Mouse (Mus musculus): ENCODE measurements around the gene Specc1l. TPM values are rescaled to one million over a fixed set of nuclear protein-coding genes. Genes with fewer than 3 reads are reported as not detected.
"Not testable (repeated sequence)": the region's sequence is repeated elsewhere in the genome, so short reads cannot be mapped to it uniquely, and the experiment has no call there.

Gene Specc1l
- polyA plus RNA-seq, 1 experiment, result 2.5 TPM

GRCm38 (mm10) chr10:75352541-75352940 is 140.7 kb downstream of the Specc1l start:
- Histone ChIP-seq H3K4me1 (peaks cover 40% of the 10 kb centered on the region), H3K27me3 (replicated peaks) (peaks cover 6% of the 10 kb centered on the region), H3K4me3 (replicated peaks) (no peak overlapping the region), H3K9me3 (no peaks in the 10 kb centered on the region), H3K36me3 (replicated peaks; ENCODE audit: low read length) (peaks cover 3% of the 10 kb centered on the region)
- TF ChIP-seq GATA1 (IDR thresholded peaks at IDR 0.05; ENCODE audit: borderline replicate concordance, low read length) (no peak), FLI1 (IDR thresholded peaks at IDR 0.05; ENCODE audit: low read length) (no peak)

GRCm38 (mm10) chr10:75353838-75354241 is 142.0 kb downstream of the Specc1l start:
- not testable (repeated sequence) for H3K9me3 ChIP-seq; H3K4me3 ChIP-seq (replicated peaks); H3K36me3 ChIP-seq (replicated peaks; ENCODE audit: low read length); H3K27me3 ChIP-seq (replicated peaks)
- peaks cover 35% of the 10 kb centered on the region for H3K4me1 ChIP-seq

GRCm38 (mm10) chr10:75355341-75355740 is 143.5 kb downstream of the Specc1l start:
- Histone ChIP-seq H3K4me1 (peaks cover 26% of the 10 kb centered on the region), H3K27me3 (replicated peaks) (peaks cover 6% of the 10 kb centered on the region), H3K36me3 (replicated peaks; ENCODE audit: low read length) (no peaks in the 10 kb centered on the region), H3K9me3 (no peaks in the 10 kb centered on the region), H3K4me3 (replicated peaks) (no peak overlapping the region)
- no peak for TF ChIP-seq GATA1 (IDR thresholded peaks at IDR 0.05; ENCODE audit: borderline replicate concordance, low read length)
- TF ChIP-seq FLI1 (IDR thresholded peaks at IDR 0.05; ENCODE audit: low read length), result no peak

Other genes with a start within 250 kb of the Specc1l start
- gene Gnaz, start 244.9 kb upstream of the Specc1l start, polyA plus RNA-seq (2012; ENCODE audit: insufficient read depth, low replicate concordance), result 224 and 350 TPM in 2 replicates
- not detected in 2 replicates for gene Rsph14, start 179.5 kb upstream of the Specc1l start, polyA plus RNA-seq (2012; ENCODE audit: insufficient read depth, low replicate concordance)
- 0.85 and 5.4 TPM in 2 replicates for gene Rab36, start 175.0 kb upstream of the Specc1l start, polyA plus RNA-seq (2012; ENCODE audit: insufficient read depth, low replicate concordance)
- 20.8 and 30.9 TPM in 2 replicates for gene Bcr, start 151.5 kb upstream of the Specc1l start, polyA plus RNA-seq (2012; ENCODE audit: insufficient read depth, low replicate concordance)
- 10.7 and 16.9 TPM in 2 replicates for gene Adora2a, start 104.8 kb downstream of the Specc1l start, polyA plus RNA-seq (2012; ENCODE audit: insufficient read depth, low replicate concordance)
- gene Upb1, start 189.0 kb downstream of the Specc1l start, polyA plus RNA-seq (2012; ENCODE audit: insufficient read depth, low replicate concordance), result not detected in 2 replicates

All from megakaryocyte, embryonic 14.5 days (primary cell).